Mouse (Mus musculus): Measurements from ENCODE around the gene Sema5a. TPM values are rescaled to one million over a fixed set of nuclear protein-coding genes. Genes with fewer than 3 reads are reported as not detected.

The Sema5a gene
- polyA plus RNA-seq, 1 experiment from 2014 or later: 8.3 TPM

GRCm38 (mm10) chr15:32623037-32623739 lies 378.6 kb downstream of the Sema5a start:
- H3K4me1 ChIP-seq: peaks cover 14% of the 10 kb centered on the region
- H3K27me3 ChIP-seq (ENCODE audit: poor library complexity, severe bottlenecking): no peaks in the 10 kb centered on the region
- H3K36me3 ChIP-seq (replicated peaks): no peaks in the 10 kb centered on the region
- no peak overlapping the region for H3K4me3 ChIP-seq
- no peak for DNase-seq (ENCODE audit: extremely low spot score, low spot score)
- no peaks in the 10 kb centered on the region for H3K9me3 ChIP-seq
- 91% methylated on average over 12 of the region's 12 CpGs for WGBS
- H3K27ac ChIP-seq: no peak overlapping the region

GRCm38 (mm10) chr15:32624106-32624505 lies 379.5 kb downstream of the Sema5a start:
- no peaks in the 10 kb centered on the region for H3K9me3 ChIP-seq
- peaks cover 14% of the 10 kb centered on the region for H3K4me1 ChIP-seq
- no peaks in the 10 kb centered on the region for H3K27me3 ChIP-seq (ENCODE audit: poor library complexity, severe bottlenecking)
- 44% methylated on average over 4 of the region's 4 CpGs for WGBS
- DNase-seq (ENCODE audit: extremely low spot score, low spot score): no peak
- H3K4me3 ChIP-seq: no peak overlapping the region
- H3K27ac ChIP-seq: no peak overlapping the region
- no peaks in the 10 kb centered on the region for H3K36me3 ChIP-seq (replicated peaks)

DNA sequence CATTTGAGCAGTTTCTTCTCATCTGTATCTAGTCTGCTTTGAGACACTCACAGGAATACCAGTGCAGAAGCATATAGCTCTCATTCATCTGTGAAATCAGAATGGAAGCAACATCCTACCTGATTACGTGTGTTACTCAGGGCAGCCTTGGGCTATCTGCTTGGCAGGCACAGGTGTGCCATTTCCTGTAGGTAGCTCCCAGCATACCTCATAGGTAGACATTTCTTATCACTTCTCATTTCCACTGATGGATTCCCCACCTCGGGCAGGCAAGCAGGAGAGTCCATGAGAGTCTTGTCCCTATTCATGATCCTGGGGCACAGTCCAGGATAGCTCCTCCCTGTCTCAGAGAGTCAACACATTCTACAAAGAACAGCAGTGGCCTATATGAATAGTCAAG lies 381.4 kb downstream of the Sema5a start:
- H3K36me3 ChIP-seq (replicated peaks): no peaks in the 10 kb centered on the region
- H3K4me3 ChIP-seq: no peak overlapping the region
- no peaks in the 10 kb centered on the region for H3K9me3 ChIP-seq
- H3K27ac ChIP-seq: no peak overlapping the region
- H3K4me1 ChIP-seq: peaks cover 14% of the 10 kb centered on the region
- H3K27me3 ChIP-seq (ENCODE audit: poor library complexity, severe bottlenecking): no peaks in the 10 kb centered on the region
- DNase-seq (ENCODE audit: extremely low spot score, low spot score): no peak
- WGBS: 87% methylated on average over 2 of the region's 2 CpGs

DNA sequence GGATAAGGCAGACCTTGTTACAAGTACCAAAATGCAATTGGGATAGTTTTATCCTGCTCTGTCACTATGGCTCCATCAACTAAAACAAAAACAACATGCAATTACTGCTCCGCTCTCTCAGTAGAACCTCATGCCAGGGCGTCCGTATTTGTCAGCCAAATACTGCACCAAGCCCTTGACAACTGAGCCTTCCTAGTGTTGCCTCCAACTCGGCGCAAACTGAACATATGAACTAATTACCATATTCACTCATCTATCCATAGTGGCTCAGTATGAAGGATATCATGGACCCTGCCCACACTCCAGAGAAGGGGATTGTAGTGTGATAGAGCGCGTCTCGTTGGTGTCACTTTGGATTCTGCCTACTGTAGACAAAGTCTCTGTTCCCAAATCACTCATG lies 389.1 kb downstream of the Sema5a start:
- whole genome bisulfite sequencing: 96% methylated on average over 8 of the region's 8 CpGs
- no peak overlapping the region for H3K4me3 ChIP-seq
- no peaks in the 10 kb centered on the region for H3K36me3 ChIP-seq (replicated peaks)
- no peak for DNase-seq (ENCODE audit: extremely low spot score, low spot score)
- H3K27ac ChIP-seq: no peak overlapping the region
- H3K4me1 ChIP-seq: no peaks in the 10 kb centered on the region
- H3K9me3 ChIP-seq: no peaks in the 10 kb centered on the region
- H3K27me3 ChIP-seq (ENCODE audit: poor library complexity, severe bottlenecking): no peaks in the 10 kb centered on the region

DNA sequence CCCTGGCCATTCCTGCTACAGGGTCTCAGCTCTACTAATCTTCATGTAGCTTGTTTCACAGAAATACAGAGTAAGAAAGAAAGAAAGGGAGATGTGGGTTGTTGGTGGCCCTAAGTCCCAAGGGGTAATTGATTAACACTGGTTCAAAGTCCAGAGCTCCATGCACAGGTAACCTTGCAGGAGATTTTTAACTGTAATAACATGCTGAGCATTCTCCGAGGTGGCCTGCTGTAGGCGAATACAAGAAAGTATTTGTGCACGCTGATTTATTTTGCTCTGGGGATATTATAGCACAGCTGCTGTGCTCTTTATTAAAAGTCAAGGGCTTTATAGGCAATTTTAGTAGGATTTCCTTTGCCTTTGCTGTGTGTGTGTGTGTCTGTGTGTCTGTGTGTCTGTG lies 393.3 kb downstream of the Sema5a start:
- no peaks in the 10 kb centered on the region for H3K27me3 ChIP-seq (ENCODE audit: poor library complexity, severe bottlenecking)
- 96% methylated on average over 3 of the region's 3 CpGs for WGBS
- no peak for DNase-seq (ENCODE audit: extremely low spot score, low spot score)
- H3K36me3 ChIP-seq (replicated peaks): no peaks in the 10 kb centered on the region
- H3K4me1 ChIP-seq: no peaks in the 10 kb centered on the region
- no peaks in the 10 kb centered on the region for H3K9me3 ChIP-seq
- no peak overlapping the region for H3K27ac ChIP-seq
- no peak overlapping the region for H3K4me3 ChIP-seq

GRCm38 (mm10) chr15:32647061-32647687 lies 402.6 kb downstream of the Sema5a start:
- Histone ChIP-seq H3K9me3 (no peaks in the 10 kb centered on the region), H3K27me3 (ENCODE audit: poor library complexity, severe bottlenecking) (no peaks in the 10 kb centered on the region), H3K36me3 (replicated peaks) (no peaks in the 10 kb centered on the region), H3K4me1 (no peaks in the 10 kb centered on the region), H3K27ac (no peak overlapping the region), H3K4me3 (no peak overlapping the region)
- DNase-seq (ENCODE audit: extremely low spot score, low spot score): no peak
- WGBS: 79% methylated on average over 1 of the region's 1 CpGs

DNA sequence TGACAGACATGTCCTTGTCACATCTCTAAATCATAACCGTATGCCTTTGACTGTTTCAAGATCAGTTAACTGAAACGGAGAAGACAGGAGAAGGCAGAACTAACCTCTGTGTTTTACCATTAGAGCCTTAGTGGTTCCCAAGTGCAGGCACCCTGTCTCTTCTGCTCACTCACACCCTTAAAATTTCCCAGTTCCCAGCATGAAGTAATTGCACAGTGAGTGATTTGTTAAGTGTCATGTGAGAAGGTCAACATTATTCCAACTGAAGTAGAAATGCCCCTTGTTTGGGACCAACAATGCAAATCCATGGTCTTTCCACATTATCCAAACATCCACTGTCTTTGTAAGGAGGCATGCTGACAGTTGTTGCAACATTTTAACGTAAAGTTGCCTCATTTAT lies 409.4 kb downstream of the Sema5a start:
- Histone ChIP-seq H3K4me1 (no peaks in the 10 kb centered on the region), H3K36me3 (replicated peaks) (no peaks in the 10 kb centered on the region), H3K4me3 (no peak overlapping the region), H3K27ac (no peak overlapping the region), H3K27me3 (ENCODE audit: poor library complexity, severe bottlenecking) (no peaks in the 10 kb centered on the region), H3K9me3 (no peaks in the 10 kb centered on the region)
- no peak for DNase-seq (ENCODE audit: extremely low spot score, low spot score)
- WGBS: 86% methylated on average over 3 of the region's 3 CpGs

GRCm38 (mm10) chr15:32656017-32656416 lies 411.4 kb downstream of the Sema5a start:
- H3K9me3 ChIP-seq: no peaks in the 10 kb centered on the region
- H3K27me3 ChIP-seq (ENCODE audit: poor library complexity, severe bottlenecking): no peaks in the 10 kb centered on the region
- DNase-seq (ENCODE audit: extremely low spot score, low spot score): no peak
- no peaks in the 10 kb centered on the region for H3K4me1 ChIP-seq
- H3K36me3 ChIP-seq (replicated peaks): no peaks in the 10 kb centered on the region
- H3K27ac ChIP-seq: no peak overlapping the region
- no peak overlapping the region for H3K4me3 ChIP-seq
- 71% methylated on average over 4 of the region's 4 CpGs for WGBS

GRCm38 (mm10) chr15:32676446-32676845 lies 431.8 kb downstream of the Sema5a start:
- 85% methylated on average over 1 of the region's 1 CpGs for WGBS
- Histone ChIP-seq H3K27me3 (ENCODE audit: poor library complexity, severe bottlenecking) (no peaks in the 10 kb centered on the region), H3K4me3 (no peak overlapping the region), H3K4me1 (peaks cover 8% of the 10 kb centered on the region), H3K36me3 (replicated peaks) (no peaks in the 10 kb centered on the region), H3K27ac (no peak overlapping the region), H3K9me3 (no peaks in the 10 kb centered on the region)
- no peak for DNase-seq (ENCODE audit: extremely low spot score, low spot score)

DNA sequence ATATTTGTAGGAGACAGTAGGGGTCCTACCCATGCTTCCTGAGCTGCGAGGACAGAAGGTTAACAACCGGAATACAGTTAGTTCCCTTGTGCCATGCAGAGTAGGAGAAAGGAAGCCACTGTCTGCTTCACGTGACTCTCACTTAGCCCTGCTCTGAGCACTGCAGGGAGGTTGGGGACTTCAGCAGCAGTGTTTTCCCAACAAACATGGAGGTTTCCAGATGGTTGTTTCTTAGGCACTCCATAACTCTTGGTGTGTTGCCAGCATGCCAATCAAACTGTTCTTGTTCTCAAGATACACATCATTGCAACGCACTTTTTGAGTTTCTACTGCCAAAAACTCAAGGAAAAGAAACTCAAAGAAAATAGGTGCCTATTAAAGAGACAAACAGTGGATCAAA lies 440.5 kb downstream of the Sema5a start:
- H3K27me3 ChIP-seq (ENCODE audit: poor library complexity, severe bottlenecking): no peaks in the 10 kb centered on the region
- no peaks in the 10 kb centered on the region for H3K36me3 ChIP-seq (replicated peaks)
- no peak overlapping the region for H3K27ac ChIP-seq
- no peak overlapping the region for H3K4me3 ChIP-seq
- 88% methylated on average over 4 of the region's 4 CpGs for WGBS
- H3K4me1 ChIP-seq: no peaks in the 10 kb centered on the region
- no peak for DNase-seq (ENCODE audit: extremely low spot score, low spot score)
- no peaks in the 10 kb centered on the region for H3K9me3 ChIP-seq

DNA sequence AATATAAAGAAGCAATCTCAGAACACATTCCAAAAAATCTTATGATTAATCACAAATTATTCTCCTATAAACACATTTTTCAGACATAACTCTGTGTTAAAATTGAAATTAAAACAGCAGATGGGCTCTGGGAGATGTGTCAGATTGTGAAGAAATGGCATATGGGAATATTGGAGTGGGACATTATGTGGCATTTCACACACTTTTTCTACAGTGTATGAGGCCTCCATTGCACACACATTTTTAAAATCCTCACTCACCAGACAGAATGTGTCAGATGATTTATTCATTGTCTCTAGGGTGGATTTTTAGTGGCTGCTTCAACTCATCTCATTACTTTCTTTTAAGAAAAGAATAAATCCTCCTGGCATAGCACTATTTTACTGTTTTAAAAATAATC lies 446.4 kb downstream of the Sema5a start:
- DNase-seq (ENCODE audit: extremely low spot score, low spot score): no peak
- Histone ChIP-seq H3K4me1 (peaks cover 12% of the 10 kb centered on the region), H3K27me3 (ENCODE audit: poor library complexity, severe bottlenecking) (no peaks in the 10 kb centered on the region), H3K4me3 (no peak overlapping the region), H3K27ac (no peak overlapping the region), H3K9me3 (no peaks in the 10 kb centered on the region), H3K36me3 (replicated peaks) (no peaks in the 10 kb centered on the region)

GRCm38 (mm10) chr15:32693006-32693405 lies 448.4 kb downstream of the Sema5a start:
- no peak for DNase-seq (ENCODE audit: extremely low spot score, low spot score)
- WGBS: 96% methylated on average over 2 of the region's 2 CpGs
- Histone ChIP-seq H3K4me3 (no peak overlapping the region), H3K27me3 (ENCODE audit: poor library complexity, severe bottlenecking) (no peaks in the 10 kb centered on the region), H3K36me3 (replicated peaks) (no peaks in the 10 kb centered on the region), H3K4me1 (peaks cover 12% of the 10 kb centered on the region), H3K9me3 (no peaks in the 10 kb centered on the region), H3K27ac (no peak overlapping the region)

- DNase-seq (ENCODE audit: extremely low spot score, low spot score): no peak
- H3K27me3 ChIP-seq (ENCODE audit: poor library complexity, severe bottlenecking): no peaks in the 10 kb centered on the region
- H3K4me3 ChIP-seq: no peak overlapping the region
- no peak overlapping the region for H3K27ac ChIP-seq
- H3K36me3 ChIP-seq (replicated peaks): no peaks in the 10 kb centered on the region
- H3K9me3 ChIP-seq: no peaks in the 10 kb centered on the region
- WGBS: 97% methylated on average over 4 of the region's 4 CpGs
- no peaks in the 10 kb centered on the region for H3K4me1 ChIP-seq
Observed at GRCm38 (mm10) chr15:32717298-32717985, 472.8 kb downstream of the Sema5a start.

All from forebrain, embryonic 10.5 days (tissue).